Mouse (Mus musculus) heart, postnatal 10 days (tissue): Measurements from ENCODE around the gene Gprc5c. TPM values are rescaled to one million over a fixed set of nuclear protein-coding genes. Genes with fewer than 3 reads are reported as not detected.

Source experiments
- DNase-seq, 2 experiments: peaks; one replicate each; pipeline ENCODE4 v3.0.0; 2021
- intact Hi-C: fragments of 180-260 bp; cut with DNase I; formaldehyde crosslinking; loops from one replicate; pipeline ENCODE4 v1.15.1; 2025
- total RNA-seq, 2 experiments: library from RNA; stranded (reverse); gene quantifications; 2 replicates each; pipeline ENCODE4 v1.2.3; 2021

Gprc5c gene
- 10 to 100 TPM; 12.9 to 18.1 TPM for total RNA-seq

- DNase-seq, result peak; percentile 52 to 74
- intact Hi-C loops, result no loop called here
These were observed at the start of gene Gprc5c for GRCm38 (mm10) chr11:114850452-114851268. TSS of gene Gprc5c (plus strand) at chr11:114851152.

GRCm38 (mm10) chr11:114801906-114802305, 49.0 kb upstream of the Gprc5c start:
- DNase-seq, result no peak
- intact Hi-C loops, result loop anchor here (10.0 kb wide), 1 partner anchor 253 kb away; no protein-coding TSS in a partner anchor

GRCm38 (mm10) chr11:114802540-114803267, 48.2 kb upstream of the Gprc5c start:
- intact Hi-C loops, result loop anchor here (10.0 kb wide), 1 partner anchor 252 kb away; no protein-coding TSS in a partner anchor

GRCm38 (mm10) chr11:114803990-114804389, 47.0 kb upstream of the Gprc5c start:
- intact Hi-C loops, result loop anchor here (10.0 kb wide), 1 partner anchor 251 kb away; no protein-coding TSS in a partner anchor
- no peak for DNase-seq

More at GRCm38 (mm10) chr11:114802540-114803267, 48.2 kb upstream of the Gprc5c start:
- DNase-seq, result no peak

GRCm38 (mm10) chr11:114807025-114807424, 43.9 kb upstream of the Gprc5c start:
- intact Hi-C loops, result loop anchor here (10.0 kb wide), 1 partner anchor 248 kb away; no protein-coding TSS in a partner anchor

GRCm38 (mm10) chr11:114807686-114808427, 43.1 kb upstream of the Gprc5c start:
- DNase-seq, result no peak
- intact Hi-C loops, result loop anchor here (10.0 kb wide), 1 partner anchor 247 kb away; no protein-coding TSS in a partner anchor

More at GRCm38 (mm10) chr11:114807025-114807424, 43.9 kb upstream of the Gprc5c start:
- no peak for DNase-seq

- no peak for DNase-seq
- intact Hi-C loops, result loop anchor here (10.0 kb wide), 1 partner anchor 245 kb away; no protein-coding TSS in a partner anchor
These were observed 41.6 kb upstream of the Gprc5c start for GRCm38 (mm10) chr11:114809371-114809770.

GRCm38 (mm10) chr11:114810344-114810743, 40.6 kb upstream of the Gprc5c start:
- intact Hi-C loops, result no loop called here
- no peak for DNase-seq

GRCm38 (mm10) chr11:114812731-114813240, 38.2 kb upstream of the Gprc5c start:
- DNase-seq, result peak; percentile 91 to 97
- intact Hi-C loops, result loop anchor here (1.0 kb wide), 2 partner anchors 65 to 101 kb away; no protein-coding TSS in a partner anchor

- DNase-seq, result no peak
- intact Hi-C loops, result no loop called here
These were observed 35.9 kb upstream of the Gprc5c start for GRCm38 (mm10) chr11:114814873-114815592.

- no peak for DNase-seq
- intact Hi-C loops, result no loop called here
These were observed 34.0 kb upstream of the Gprc5c start for GRCm38 (mm10) chr11:114816934-114817333.

GRCm38 (mm10) chr11:114818185-114818584, 32.8 kb upstream of the Gprc5c start:
- intact Hi-C loops, result no loop called here

GRCm38 (mm10) chr11:114819110-114819509, 31.8 kb upstream of the Gprc5c start:
- intact Hi-C loops, result no loop called here
- no peak for DNase-seq

More at GRCm38 (mm10) chr11:114818185-114818584, 32.8 kb upstream of the Gprc5c start:
- DNase-seq, result peak in 1 of 2 experiments; percentile 5

GRCm38 (mm10) chr11:114820444-114820843, 30.5 kb upstream of the Gprc5c start:
- intact Hi-C loops, result no loop called here
- DNase-seq, result no peak

- intact Hi-C loops, result no loop called here
- DNase-seq, result no peak
These were observed 29.6 kb upstream of the Gprc5c start for GRCm38 (mm10) chr11:114821325-114821724.

- peak; percentile 36 to 48 for DNase-seq
- intact Hi-C loops, result no loop called here
These were observed 28.2 kb upstream of the Gprc5c start for GRCm38 (mm10) chr11:114822727-114823126.

- intact Hi-C loops, result no loop called here
These were observed 27.7 kb upstream of the Gprc5c start for GRCm38 (mm10) chr11:114823199-114823725.

GRCm38 (mm10) chr11:114826686-114827085, 24.3 kb upstream of the Gprc5c start:
- intact Hi-C loops, result no loop called here
- DNase-seq, result no peak

More at GRCm38 (mm10) chr11:114823199-114823725, 27.7 kb upstream of the Gprc5c start:
- DNase-seq, result no peak
